Mouse (Mus musculus) monocyte, adult 5-6 weeks (primary cell): ENCODE measurements around the gene Rbfox3. TPM values are rescaled to one million over a fixed set of nuclear protein-coding genes. Genes with fewer than 3 reads are reported as not detected.
"Not testable (repeated sequence)": the region's sequence is repeated elsewhere in the genome, so short reads cannot be mapped to it uniquely, and the experiment has no call there.

Experiments
- ATAC-seq: fragments of 153-309, 156-312 bp; replicated peaks from 2 replicates; pipeline ENCODE4 v1.8.0; 2017; ENCODE audit warnings: mild to moderate bottlenecking; ENCODE audit not compliant: low TSS enrichment, insufficient number of reproducible peaks, severe bottlenecking, poor library complexity, low FRiP score
- total RNA-seq: library from RNA; stranded (forward); fragments of 200-1000, 200-491, 200-594 nt; gene quantifications from 3 replicates; pipeline ENCODE4 v1.2.3, GENCODE M21; 2017

Gene Rbfox3
- total RNA-seq, 1 experiment from 2014 or later: not detected

DNA sequence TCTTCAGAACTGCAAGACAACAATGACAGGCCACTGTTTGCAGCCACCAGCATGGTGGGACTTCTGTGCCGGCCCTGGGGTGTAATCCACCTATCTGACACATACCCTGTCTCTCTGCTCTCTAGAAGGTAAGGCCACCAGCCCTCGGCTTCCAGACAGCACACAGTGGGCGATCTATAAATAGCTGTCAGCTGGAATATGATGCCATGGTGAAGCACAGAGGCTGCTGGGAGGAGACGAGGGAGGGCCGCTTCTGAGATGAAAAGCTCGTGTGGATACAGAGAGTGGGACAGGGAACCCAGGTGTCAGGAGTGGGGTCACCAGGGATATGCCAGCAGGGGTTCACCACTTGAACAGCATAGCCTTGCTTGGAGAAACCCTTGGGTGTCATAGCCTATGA is 120.0 kb downstream of the Rbfox3 start:
- no peak for ATAC-seq

DNA sequence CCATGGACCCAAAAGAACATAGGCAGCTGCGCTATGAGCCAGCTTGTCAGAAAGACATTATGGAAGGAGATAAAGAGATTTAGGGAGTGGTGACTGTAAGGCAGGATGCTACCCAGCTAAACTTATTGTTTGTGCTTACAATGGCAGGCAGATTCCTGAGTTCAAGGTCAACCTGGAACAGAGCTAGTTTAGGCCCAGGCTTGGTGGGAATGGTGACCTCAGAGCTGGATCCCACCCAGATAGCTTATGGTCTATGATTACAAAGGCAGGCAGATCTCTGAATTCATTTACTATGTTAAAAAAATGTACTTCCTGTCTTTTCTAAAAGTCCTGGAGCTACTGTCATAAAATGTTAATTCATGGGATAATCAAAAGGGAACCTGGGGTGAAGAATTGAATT is 123.3 kb downstream of the Rbfox3 start:
- ATAC-seq: no peak

DNA sequence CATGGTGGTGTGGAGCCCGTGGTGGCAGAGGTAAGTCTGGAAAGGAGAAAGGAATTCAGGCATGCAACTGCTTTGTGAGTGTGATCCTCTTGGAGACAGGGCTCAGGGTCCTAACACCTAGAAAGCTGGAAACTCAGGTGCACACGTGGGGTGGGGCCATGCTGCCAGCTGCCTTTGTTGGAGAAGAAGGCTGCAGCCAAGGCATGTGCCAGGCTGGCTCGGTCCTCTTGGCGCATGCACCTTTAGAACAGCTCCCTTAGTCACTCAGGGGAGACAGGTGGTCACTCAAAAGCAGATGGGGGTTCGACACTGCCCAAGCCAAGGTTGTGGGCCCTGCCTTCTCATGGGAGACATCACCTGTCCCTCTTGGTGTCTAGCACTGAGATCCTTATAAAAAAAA is 128.7 kb downstream of the Rbfox3 start:
- ATAC-seq: no peak

DNA sequence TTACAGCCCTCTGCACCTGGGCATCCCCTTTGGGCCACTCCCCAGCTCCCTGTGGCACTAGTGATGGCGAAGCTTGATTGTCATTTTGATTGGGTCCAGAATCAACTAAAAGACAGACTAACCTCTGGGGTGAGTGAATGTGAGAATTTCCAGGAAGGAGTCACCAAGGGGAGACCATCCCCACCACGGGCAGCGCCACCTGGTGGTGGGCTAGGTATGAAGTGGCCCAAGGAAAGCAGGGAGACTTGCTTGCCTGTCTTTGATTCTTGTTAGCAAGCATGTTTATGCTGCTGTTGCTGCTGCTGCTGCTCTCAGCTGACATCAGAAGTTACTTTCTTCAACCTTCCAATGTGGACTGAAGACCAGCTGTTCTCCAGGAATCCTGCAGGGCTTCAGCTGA is 135.6 kb downstream of the Rbfox3 start:
- ATAC-seq: no peak

DNA sequence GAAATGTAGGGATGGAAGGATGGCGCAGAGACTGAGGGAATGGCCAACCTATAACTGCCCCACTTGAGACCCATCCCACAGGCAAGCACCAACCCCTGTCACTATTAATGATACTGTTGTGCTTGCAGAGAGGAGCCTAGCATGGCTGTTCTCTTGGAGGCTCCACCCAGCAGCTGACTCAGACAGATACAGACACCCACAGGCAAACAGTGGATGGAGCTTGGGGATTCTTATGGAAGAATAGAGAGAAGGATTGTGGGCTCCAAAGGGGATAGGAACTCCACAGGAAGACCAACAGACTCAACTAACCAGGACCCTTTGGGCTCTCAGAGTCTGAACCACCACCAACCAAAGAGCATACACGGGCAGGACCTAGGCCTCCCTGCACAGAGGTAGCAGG is 136.6 kb downstream of the Rbfox3 start:
- not testable (repeated sequence) for ATAC-seq

DNA sequence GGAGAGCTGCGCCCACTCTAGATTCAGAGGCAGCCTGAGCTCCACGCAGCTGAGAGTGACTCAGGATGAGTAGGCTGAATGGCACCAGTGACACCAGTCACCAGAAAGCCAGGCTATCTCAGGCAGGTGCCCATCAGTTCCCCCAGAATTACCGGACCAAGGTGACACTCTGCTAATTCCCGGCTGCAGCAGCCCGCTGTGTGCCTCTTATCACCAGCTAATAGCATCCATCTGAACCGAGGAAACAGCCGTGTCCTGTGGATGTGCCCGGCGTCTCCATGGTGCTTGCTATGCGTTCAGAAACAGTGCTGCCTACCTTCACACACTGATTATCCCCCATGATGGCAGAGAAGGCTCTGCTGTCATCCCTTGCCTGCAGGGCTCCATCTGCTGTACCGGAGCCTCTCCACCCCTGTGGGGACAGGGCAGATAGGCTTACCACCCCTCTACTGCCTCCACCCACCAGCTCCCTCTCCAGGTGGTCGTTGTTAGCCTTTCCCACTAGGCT is 138.3 kb downstream of the Rbfox3 start:
- no peak for ATAC-seq

DNA sequence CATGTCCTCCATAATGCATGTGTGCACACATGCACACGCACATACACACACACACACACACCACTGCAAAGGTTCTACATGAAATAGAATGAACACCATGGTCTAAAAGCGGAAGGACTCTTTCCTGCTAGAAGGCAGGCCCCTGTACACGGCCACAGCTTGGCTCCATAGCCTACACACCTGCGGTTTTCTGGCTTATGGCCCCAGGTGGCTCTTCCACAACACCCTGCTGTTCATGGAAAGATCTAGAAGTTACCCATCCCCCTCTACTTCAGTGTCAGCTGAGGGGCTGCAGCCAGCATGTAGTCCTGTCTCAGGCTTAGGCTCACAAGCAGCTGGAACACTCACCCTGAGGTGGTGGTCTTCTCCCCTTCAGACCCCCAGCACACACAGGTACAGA is 140.0 kb downstream of the Rbfox3 start:
- no peak for ATAC-seq

DNA sequence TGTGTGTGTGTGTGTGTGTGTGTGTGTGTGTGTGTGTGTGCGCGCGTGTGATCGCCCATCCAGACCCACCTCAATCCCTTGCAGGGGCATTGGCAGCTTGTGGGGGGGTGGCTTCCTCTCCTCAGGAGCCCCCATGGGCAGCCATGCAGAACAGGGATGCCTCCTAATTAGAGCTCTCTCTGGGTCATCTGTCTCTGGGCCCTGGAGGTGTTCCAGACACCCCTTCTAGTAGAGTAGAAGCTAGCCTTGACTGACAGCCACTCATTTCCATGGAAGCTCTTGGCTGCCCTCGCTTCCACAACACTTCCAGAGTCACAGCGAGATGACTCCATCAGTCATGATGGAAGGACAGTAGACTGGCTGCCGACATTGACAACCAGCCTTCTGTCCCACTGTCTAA is 140.6 kb downstream of the Rbfox3 start:
- ATAC-seq: no peak

DNA sequence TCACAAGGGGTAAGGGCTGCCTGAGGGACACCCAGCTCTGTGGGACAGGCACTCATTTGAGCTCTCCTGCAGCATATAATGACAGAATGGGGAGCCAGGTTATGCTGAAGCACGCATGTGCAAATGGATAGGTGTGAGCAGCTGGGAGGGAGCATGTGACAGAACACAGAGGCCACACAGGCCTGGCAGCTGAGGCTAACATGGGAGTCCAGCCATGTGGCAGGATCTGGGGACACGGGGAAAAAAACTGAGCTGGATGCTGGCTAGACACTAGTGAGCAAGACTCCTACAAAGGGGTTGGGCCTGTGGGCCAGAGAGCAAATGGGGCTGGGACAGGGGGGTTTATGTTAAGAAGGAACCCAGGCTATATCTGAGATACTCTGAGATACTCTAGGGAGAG is 141.9 kb downstream of the Rbfox3 start:
- ATAC-seq: no peak

DNA sequence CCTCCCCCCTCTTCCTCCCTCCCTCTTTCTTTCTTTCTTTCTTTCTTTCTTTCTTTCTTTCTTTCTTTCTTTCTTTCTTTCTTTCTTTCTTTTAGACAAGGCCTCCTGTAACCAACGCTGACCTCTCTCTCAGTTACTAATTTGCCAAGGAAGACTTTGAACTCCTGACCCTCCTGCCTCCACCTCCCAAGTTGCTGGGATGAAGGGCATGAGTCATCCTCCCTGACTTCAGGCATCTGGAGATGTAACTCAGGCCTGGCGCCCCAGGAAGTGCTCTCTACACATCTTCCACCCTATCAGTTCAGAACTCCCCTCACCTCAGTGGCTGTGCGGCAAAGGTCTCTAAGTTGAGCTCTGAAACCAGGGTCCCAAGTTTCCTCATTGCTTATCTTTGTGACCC is 143.0 kb downstream of the Rbfox3 start:
- ATAC-seq: no peak

DNA sequence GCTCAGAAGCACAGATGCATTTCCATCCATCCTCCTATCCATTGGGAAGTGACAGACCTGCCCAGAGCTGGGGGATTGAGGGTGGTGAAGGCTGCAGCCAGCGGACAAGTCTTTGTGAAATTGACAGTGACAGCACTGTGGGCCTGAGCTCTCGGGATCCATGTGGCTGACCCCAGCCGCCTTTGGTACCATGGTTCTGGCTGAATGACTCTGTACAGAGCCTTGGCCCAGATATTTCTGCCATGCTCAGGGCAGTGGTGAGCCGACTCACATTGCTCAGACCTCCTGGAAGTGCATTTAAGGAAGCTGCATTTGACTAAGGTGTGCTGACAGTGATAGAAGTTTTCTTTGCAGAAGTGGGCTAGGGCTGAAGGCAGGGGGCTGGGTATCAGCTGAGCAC is 144.0 kb downstream of the Rbfox3 start:
- ATAC-seq: no peak

DNA sequence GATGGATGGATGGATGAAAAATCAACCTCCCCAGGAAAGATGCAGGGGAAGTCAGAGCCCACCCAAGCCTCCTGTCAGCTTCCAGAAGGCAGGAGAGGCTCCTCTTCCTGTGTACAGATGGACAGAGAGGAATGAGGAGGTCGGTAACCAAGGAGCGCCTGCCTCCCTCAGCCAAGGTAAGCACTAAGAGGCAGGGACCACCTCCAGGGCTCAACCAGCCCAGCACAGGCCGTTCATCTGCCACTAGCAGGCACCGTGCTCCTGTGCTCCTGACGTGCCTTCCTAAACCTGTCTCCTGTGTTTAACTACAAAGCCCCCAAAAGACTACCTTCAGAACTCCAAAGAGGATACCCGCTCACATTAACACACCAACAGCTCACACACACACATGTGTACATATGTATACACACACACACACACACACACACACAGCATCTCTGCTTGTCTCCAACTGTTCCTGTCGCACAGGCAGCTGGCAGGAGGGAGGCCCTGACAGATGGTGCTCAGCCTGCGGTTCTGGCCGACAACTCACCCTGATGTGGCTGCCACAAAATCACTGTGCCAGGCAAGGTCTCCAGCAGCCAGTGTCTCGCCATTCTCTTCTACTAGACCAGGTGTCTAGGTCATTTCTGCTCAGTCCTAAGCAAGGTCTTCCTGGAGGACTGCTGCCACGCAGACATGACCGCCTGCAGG is 151.0 kb downstream of the Rbfox3 start:
- no peak for ATAC-seq

DNA sequence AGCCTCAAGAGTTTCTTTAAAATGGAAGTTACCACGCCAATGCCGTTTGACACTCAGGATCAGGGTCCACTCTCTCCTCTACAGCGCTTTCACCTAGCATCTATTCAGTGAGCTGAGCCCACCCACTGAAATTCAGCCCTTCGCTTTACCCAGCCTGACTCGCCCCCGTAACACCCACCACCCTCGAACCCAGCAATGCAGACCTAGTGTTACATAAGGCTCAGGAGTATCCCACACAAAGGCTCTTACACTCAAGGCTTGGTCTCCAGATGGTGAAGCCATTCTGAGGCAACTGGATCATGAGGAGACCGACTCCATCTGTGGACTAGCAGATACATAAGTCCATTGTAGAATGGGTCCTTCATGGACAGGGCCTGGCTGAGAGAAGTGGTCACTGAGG is 152.2 kb downstream of the Rbfox3 start:
- ATAC-seq: no peak

DNA sequence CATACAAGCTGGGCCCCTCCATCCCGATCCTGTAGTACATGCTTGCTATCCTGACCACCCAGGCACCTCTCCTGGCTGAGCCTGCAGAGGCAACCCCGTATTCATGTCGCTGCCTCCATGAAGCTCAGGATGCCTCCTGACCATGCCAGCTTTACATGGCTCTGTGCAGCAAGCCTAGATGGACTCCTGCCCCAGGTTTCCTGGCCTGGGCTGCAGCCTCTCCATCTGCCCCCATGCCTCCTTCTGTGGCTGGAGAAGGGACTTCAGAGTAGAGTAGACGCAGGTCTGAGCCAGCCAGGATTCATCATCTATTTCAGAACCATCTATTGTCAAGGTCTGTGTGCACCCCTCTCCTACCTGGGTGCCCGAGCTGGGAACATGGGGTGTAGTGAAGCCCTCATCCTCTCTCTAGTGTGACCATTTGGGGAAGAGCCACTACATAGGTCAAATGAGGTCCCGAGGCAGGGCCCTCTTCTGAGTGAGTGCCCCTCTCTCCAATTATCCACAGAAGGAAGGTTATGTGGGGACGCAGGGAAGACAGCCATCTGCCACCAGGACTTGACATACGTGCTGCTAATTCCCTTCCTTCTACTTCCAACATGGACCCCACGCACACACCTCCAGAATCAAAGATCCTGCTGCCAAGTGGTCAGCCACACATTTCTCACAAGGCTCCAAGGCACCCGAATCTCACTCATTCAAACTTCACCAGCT is 153.0 kb downstream of the Rbfox3 start:
- ATAC-seq: no peak

DNA sequence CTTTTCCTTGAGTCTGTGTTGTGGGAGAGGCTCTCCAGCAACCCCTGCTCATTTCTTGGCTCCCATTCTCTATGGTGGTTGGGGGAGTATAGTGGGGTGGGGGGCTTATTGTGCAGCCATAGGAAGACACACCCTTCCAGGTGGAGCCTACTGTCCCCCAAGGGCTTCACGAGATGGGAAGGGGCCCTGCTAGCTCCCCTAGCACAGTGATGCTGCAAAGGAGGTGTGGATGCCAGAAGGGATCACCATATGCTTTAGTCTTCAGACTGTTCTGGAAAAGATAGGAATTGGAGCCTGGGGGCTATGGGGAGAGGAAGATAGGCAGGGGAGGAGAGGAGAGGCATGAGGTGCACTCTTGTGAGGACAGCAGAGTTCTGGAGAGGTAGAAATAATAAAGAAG is 153.9 kb downstream of the Rbfox3 start:
- no peak for ATAC-seq

DNA sequence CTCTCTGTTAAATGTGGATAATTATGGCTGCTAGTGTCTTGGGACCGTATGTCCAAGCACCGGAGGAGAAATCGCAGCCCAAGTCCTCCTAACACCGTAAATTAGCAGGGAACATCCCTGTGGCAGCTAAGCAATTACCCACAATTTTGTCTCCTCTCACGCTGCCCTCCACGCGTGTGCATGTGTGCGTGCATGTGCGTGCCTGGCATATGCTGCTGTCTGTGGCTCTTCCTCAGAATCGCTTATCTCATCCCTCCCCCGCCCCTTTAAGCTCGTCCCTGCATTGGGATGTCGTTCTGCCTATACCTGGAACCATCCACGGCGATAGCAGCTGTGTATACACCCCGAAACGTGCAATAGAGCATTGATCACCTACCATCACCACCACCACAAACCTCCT is 156.4 kb downstream of the Rbfox3 start:
- ATAC-seq: no peak

DNA sequence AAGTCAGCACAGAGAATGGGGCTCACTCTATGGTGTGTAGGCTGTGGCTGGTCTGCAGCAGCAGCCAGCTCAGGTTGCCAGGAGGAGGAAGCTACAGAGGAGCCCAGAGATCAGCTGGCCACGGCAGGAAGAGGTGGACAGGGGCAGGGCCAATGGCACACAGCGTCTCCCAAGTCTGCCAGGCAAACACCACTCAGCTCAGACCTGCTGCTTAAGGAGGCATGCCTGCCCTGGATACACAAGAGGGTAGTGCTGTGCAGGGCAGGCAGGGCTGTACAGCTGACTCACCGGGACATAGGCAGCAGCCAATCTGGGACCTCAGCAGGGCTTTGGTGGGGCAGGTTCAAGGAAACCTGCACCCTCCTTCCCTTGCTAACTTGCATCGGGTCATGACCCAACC is 156.9 kb downstream of the Rbfox3 start:
- ATAC-seq: no peak

DNA sequence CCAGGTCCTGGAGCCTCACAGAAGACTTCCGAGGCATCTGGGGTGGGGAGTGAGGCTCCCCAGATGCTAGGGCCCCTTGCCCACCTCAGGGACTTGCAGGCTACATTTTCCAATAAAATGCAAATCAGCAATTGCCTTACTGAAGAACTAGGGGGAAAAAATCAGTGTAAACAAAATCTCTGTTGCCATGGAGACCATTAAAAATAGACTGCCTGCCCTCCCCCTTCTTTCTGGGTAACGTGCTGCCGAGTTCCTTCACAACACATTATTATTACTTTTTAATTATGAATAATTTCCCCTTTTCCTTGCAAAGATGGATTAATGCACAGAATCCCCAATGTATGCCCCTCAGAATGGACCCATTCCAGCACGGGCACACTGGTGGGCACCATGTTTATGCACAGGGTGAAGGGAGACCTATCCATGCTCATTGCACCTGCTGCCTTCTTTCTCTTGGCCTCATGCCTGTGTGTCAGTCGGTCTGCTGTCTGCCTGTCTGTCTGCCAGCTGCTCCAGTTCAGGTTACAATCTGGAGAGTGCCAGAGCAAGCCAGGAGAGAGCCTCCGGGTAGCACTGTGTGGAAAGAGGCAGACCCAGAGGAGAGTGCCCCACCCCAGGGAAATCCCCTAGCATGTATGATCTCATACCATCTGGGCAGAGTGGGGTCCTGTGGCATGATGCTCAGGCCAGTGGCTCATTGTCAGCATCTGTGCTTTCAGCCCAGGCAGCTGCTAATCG is 159.3 kb downstream of the Rbfox3 start:
- no peak for ATAC-seq

DNA sequence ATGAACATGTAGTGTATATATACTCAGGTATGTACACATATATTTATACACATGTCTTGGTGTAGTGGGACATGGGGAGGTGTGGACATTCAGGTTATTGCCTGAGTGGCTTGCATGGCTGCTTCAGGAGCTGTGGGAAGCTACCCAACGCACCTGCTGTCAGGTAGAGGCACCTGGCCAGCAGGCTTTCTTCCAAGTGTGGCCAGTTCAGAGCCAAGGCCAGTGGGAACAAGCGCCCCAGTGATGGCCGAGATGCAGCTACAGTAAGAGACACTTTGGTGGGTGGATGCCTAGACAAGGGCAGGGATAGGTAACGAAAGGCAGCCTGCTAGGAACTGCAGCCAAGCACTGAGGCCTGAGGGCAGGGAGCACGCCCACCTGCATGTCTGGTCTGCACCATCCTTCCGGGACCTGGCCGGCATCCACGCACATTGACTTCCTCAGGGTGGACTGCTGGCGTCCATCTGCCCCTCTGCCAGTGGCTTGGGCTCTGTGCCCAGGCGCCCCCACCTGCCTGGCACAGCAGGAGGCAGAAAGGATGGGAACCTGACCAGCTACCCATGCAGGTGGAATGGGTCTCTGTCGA is 160.6 kb downstream of the Rbfox3 start:
- no peak for ATAC-seq
